Mouse (Mus musculus) heart, postnatal 0 days (tissue): ENCODE measurements at regions not wholly inside any gene's neighbourhood (a gene's known extent, or its start where the extent isn't known, plus 50 kb on each side); places are given as distances from the start of the nearest gene placed in this dataset.

Experiments used
- CTCF ChIP-seq: IDR thresholded peaks from 2 replicates; pipeline ENCODE4 v1.5.1; 2016; ENCODE audit warnings: antibody characterized with exemption, control low read depth, low read depth
- EP300 ChIP-seq: IDR thresholded peaks from 2 replicates; pipeline ENCODE4 v1.6.1; 2016; ENCODE audit warnings: antibody characterized with exemption, low read depth

DNA sequence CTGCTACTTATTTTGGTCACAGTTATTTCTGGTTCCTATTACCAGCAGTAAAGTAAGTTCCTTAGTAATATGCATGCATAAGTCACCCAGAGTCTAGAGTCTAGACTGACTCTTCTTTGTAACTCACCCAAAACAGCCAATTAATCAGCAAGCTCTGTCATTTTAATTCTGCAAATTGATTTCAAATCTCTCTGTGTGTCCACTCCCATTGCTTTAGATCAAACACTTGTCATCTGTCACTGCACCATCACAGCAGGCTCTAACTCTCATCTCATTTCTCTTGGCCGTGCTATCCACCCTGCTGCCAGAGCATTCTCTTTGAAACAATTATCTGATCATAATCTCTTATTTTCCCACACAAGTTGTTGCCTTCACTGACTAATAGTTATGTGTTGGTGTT is 63.9 kb upstream of the Tmem196 start:
- TF ChIP-seq CTCF, result no peak
- no peak for TF ChIP-seq EP300
